Mouse (Mus musculus): ENCODE results near the gene Lypd6b. TPM values are rescaled to one million over a fixed set of nuclear protein-coding genes. Genes with fewer than 3 reads are reported as not detected.

Gene Lypd6b
- polyA plus RNA-seq, 1 experiment from 2014 or later = 4.4 TPM

- Histone ChIP-seq H3K9me3 (no peaks in the 10 kb centered on the region), H3K27ac (no peak overlapping the region), H3K9ac (no peak overlapping the region), H3K27me3 (no peaks in the 10 kb centered on the region), H3K36me3 (peaks cover 94% of the 10 kb centered on the region), H3K4me1 (replicated peaks) (peaks cover 12% of the 10 kb centered on the region), H3K4me3 (no peak overlapping the region), H3K4me2 (no peak overlapping the region)
- WGBS = 89% methylated on average over 11 of the region's 11 CpGs
- ATAC-seq (ENCODE audit: low FRiP score) = no peak
Measured at GRCm38 (mm10) chr2:49749730-49750576, 37.5 kb upstream of the Lypd6b start.

- WGBS = 85% methylated on average over 10 of the region's 10 CpGs
- Histone ChIP-seq H3K27ac (0 out of 2 replicates have a peak overlapping the region, but pooled peaks have one; percentile 23), H3K9ac (no peak overlapping the region), H3K4me2 (no peak overlapping the region), H3K4me1 (replicated peaks) (peaks cover 4% of the 10 kb centered on the region), H3K36me3 (peaks cover 93% of the 10 kb centered on the region), H3K9me3 (no peaks in the 10 kb centered on the region), H3K27me3 (no peaks in the 10 kb centered on the region), H3K4me3 (no peak overlapping the region)
- ATAC-seq (ENCODE audit: low FRiP score) = no peak
Measured at GRCm38 (mm10) chr2:49751544-49752210, 35.8 kb upstream of the Lypd6b start.

GRCm38 (mm10) chr2:49752211-49752607 lies 35.3 kb upstream of the Lypd6b start:
- peaks cover 93% of the 10 kb centered on the region for H3K36me3 ChIP-seq
- WGBS = 92% methylated on average over 8 of the region's 8 CpGs
- H3K4me1 ChIP-seq (replicated peaks) = peaks cover 4% of the 10 kb centered on the region
- no peak overlapping the region for H3K9ac ChIP-seq
- no peaks in the 10 kb centered on the region for H3K9me3 ChIP-seq
- H3K4me2 ChIP-seq = no peak overlapping the region
- H3K4me3 ChIP-seq = no peak overlapping the region
- no peak for ATAC-seq (ENCODE audit: low FRiP score)
- H3K27ac ChIP-seq = no peak overlapping the region
- no peaks in the 10 kb centered on the region for H3K27me3 ChIP-seq

GRCm38 (mm10) chr2:49753062-49753461 lies 34.4 kb upstream of the Lypd6b start:
- Histone ChIP-seq H3K27ac (no peak overlapping the region), H3K4me2 (no peak overlapping the region), H3K27me3 (no peaks in the 10 kb centered on the region), H3K4me1 (replicated peaks) (no peaks in the 10 kb centered on the region; the same call in none of the 2 replicates), H3K9me3 (no peaks in the 10 kb centered on the region), H3K36me3 (peaks cover 93% of the 10 kb centered on the region), H3K9ac (no peak overlapping the region), H3K4me3 (no peak overlapping the region)
- no peak for ATAC-seq (ENCODE audit: low FRiP score)
- WGBS = 92% methylated on average over 3 of the region's 3 CpGs

- ATAC-seq (ENCODE audit: low FRiP score) = peak; percentile 69; the same call in 1 of the 2 replicates
- peaks cover 95% of the 10 kb centered on the region for H3K36me3 ChIP-seq
Measured at GRCm38 (mm10) chr2:49755054-49755453, 32.4 kb upstream of the Lypd6b start.

GRCm38 (mm10) chr2:49757616-49758015 lies 29.9 kb upstream of the Lypd6b start:
- Histone ChIP-seq H3K4me1 (replicated peaks) (no peaks in the 10 kb centered on the region; the same call in 1 of the 2 replicates), H3K27ac (no peak overlapping the region), H3K36me3 (peaks cover 96% of the 10 kb centered on the region), H3K9ac (no peak overlapping the region), H3K27me3 (no peaks in the 10 kb centered on the region), H3K4me2 (no peak overlapping the region), H3K4me3 (no peak overlapping the region), H3K9me3 (no peaks in the 10 kb centered on the region)
- no peak for ATAC-seq (ENCODE audit: low FRiP score)
- 91% methylated on average over 7 of the region's 7 CpGs for WGBS

More at GRCm38 (mm10) chr2:49755054-49755453, 32.4 kb upstream of the Lypd6b start:
- Histone ChIP-seq H3K4me1 (replicated peaks) (no peaks in the 10 kb centered on the region; the same call in none of the 2 replicates), H3K4me3 (no peak overlapping the region), H3K9ac (no peak overlapping the region), H3K9me3 (no peaks in the 10 kb centered on the region), H3K27ac (0 out of 2 replicates have a peak overlapping the region, but pooled peaks have one; percentile 18), H3K27me3 (no peaks in the 10 kb centered on the region), H3K4me2 (no peak overlapping the region)
- 72% methylated on average over 2 of the region's 2 CpGs for WGBS

GRCm38 (mm10) chr2:49764331-49764946 lies 23.0 kb upstream of the Lypd6b start:
- H3K9ac ChIP-seq = no peak overlapping the region
- H3K36me3 ChIP-seq = peaks cover 80% of the 10 kb centered on the region
- H3K27ac ChIP-seq = peak overlapping the region; percentile 56
- H3K27me3 ChIP-seq = no peaks in the 10 kb centered on the region
- WGBS = 54% methylated on average over 7 of the region's 7 CpGs
- ATAC-seq (ENCODE audit: low FRiP score) = peak; percentile 76
- H3K4me3 ChIP-seq = no peak overlapping the region
- H3K9me3 ChIP-seq = no peaks in the 10 kb centered on the region
- no peaks in the 10 kb centered on the region for H3K4me1 ChIP-seq (replicated peaks)
- H3K4me2 ChIP-seq = no peak overlapping the region

GRCm38 (mm10) chr2:49768916-49769315 lies 18.6 kb upstream of the Lypd6b start:
- H3K9ac ChIP-seq = no peak overlapping the region
- H3K27me3 ChIP-seq = no peaks in the 10 kb centered on the region
- ATAC-seq (ENCODE audit: low FRiP score) = no peak
- no peak overlapping the region for H3K4me3 ChIP-seq
- no peak overlapping the region for H3K27ac ChIP-seq
- H3K9me3 ChIP-seq = no peaks in the 10 kb centered on the region
- no peak overlapping the region for H3K4me2 ChIP-seq
- 82% methylated on average over 2 of the region's 2 CpGs for WGBS
- no peaks in the 10 kb centered on the region for H3K4me1 ChIP-seq (replicated peaks)
- H3K36me3 ChIP-seq = peaks cover 51% of the 10 kb centered on the region

- no peaks in the 10 kb centered on the region for H3K27me3 ChIP-seq
- H3K9me3 ChIP-seq = no peaks in the 10 kb centered on the region
- H3K27ac ChIP-seq = no peak overlapping the region
- H3K9ac ChIP-seq = no peak overlapping the region
- ATAC-seq (ENCODE audit: low FRiP score) = no peak
- H3K4me2 ChIP-seq = no peak overlapping the region
- no peak overlapping the region for H3K4me3 ChIP-seq
- H3K4me1 ChIP-seq (replicated peaks) = no peaks in the 10 kb centered on the region
- H3K36me3 ChIP-seq = peaks cover 53% of the 10 kb centered on the region
- 65% methylated on average over 5 of the region's 5 CpGs for WGBS
Measured at GRCm38 (mm10) chr2:49770440-49770839, 17.0 kb upstream of the Lypd6b start.

- H3K4me1 ChIP-seq (replicated peaks) = no peaks in the 10 kb centered on the region
- 73% methylated on average over 11 of the region's 11 CpGs for WGBS
- no peak overlapping the region for H3K9ac ChIP-seq
- H3K4me2 ChIP-seq = no peak overlapping the region
- ATAC-seq (ENCODE audit: low FRiP score) = no peak
- H3K27ac ChIP-seq = no peak overlapping the region
- H3K4me3 ChIP-seq = no peak overlapping the region
- peaks cover 48% of the 10 kb centered on the region for H3K36me3 ChIP-seq
- no peaks in the 10 kb centered on the region for H3K27me3 ChIP-seq
- H3K9me3 ChIP-seq = no peaks in the 10 kb centered on the region
Measured at GRCm38 (mm10) chr2:49771172-49771571, 16.3 kb upstream of the Lypd6b start.

GRCm38 (mm10) chr2:49773194-49773931 lies 14.1 kb upstream of the Lypd6b start:
- 87% methylated on average over 10 of the region's 10 CpGs for WGBS
- no peak for ATAC-seq (ENCODE audit: low FRiP score)
- Histone ChIP-seq H3K4me3 (no peak overlapping the region), H3K36me3 (peaks cover 32% of the 10 kb centered on the region), H3K4me2 (no peak overlapping the region), H3K9me3 (no peaks in the 10 kb centered on the region), H3K27ac (no peak overlapping the region), H3K27me3 (no peaks in the 10 kb centered on the region), H3K9ac (no peak overlapping the region), H3K4me1 (replicated peaks) (no peaks in the 10 kb centered on the region)

- Histone ChIP-seq H3K4me2 (no peak overlapping the region), H3K36me3 (peaks cover 24% of the 10 kb centered on the region), H3K4me3 (no peak overlapping the region), H3K9ac (no peak overlapping the region), H3K4me1 (replicated peaks) (no peaks in the 10 kb centered on the region), H3K9me3 (no peaks in the 10 kb centered on the region), H3K27me3 (no peaks in the 10 kb centered on the region), H3K27ac (no peak overlapping the region)
- ATAC-seq (ENCODE audit: low FRiP score) = no peak
Measured at GRCm38 (mm10) chr2:49774180-49774579, 13.3 kb upstream of the Lypd6b start.
